Mouse (Mus musculus) heart, embryonic 11.5 days (tissue): ENCODE data around the gene Thsd4. TPM values are rescaled to one million over a fixed set of nuclear protein-coding genes. Genes with fewer than 3 reads are reported as not detected.
"Not testable (repeated sequence)": the region's sequence is repeated elsewhere in the genome, so short reads cannot be mapped to it uniquely, and the experiment has no call there.

Experiments
- ATAC-seq: fragments of 200-750 bp; cut with Nextera tagmentation; replicated peaks from 2 replicates; pipeline ENCODE4 v1.8.0; 2017; ENCODE audit warnings: moderate library complexity; ENCODE audit not compliant: insufficient number of reproducible peaks, low FRiP score, low TSS enrichment
- H3K27ac ChIP-seq: fragments of 300-500 bp; sonication (generic); 2 replicates; pipeline ENCODE4 v1.5.1; 2014; ENCODE audit warnings: mild to moderate bottlenecking, low read depth, low read length
- H3K27me3 ChIP-seq: fragments of 300-500 bp; sonication (generic); 2 replicates; pipeline ENCODE4 v1.6.1; 2014; ENCODE audit warnings: mild to moderate bottlenecking, low read length, mixed read lengths; ENCODE audit not compliant: control insufficient read depth, insufficient read depth
- H3K36me3 ChIP-seq: fragments of 300-500 bp; sonication (generic); 2 replicates; pipeline ENCODE4 v1.6.1; 2014; ENCODE audit warnings: mild to moderate bottlenecking, low read length, moderate library complexity, mixed read lengths; ENCODE audit not compliant: control insufficient read depth, insufficient read depth
- H3K4me1 ChIP-seq: fragments of 300-500 bp; sonication (generic); 2 replicates; pipeline ENCODE4 v1.6.1; 2014; ENCODE audit warnings: low read length; ENCODE audit not compliant: control insufficient read depth, insufficient read depth
- H3K4me2 ChIP-seq: fragments of 300-500 bp; sonication (generic); 2 replicates; pipeline ENCODE4 v1.6.1; 2014; ENCODE audit warnings: mild to moderate bottlenecking, moderate library complexity
- H3K4me3 ChIP-seq: fragments of 300-500 bp; sonication (generic); 2 replicates; pipeline ENCODE4 v1.5.1; 2014; ENCODE audit warnings: low read depth, low read length
- H3K9ac ChIP-seq: fragments of 300-500 bp; sonication (generic); 2 replicates; pipeline ENCODE4 v1.6.1; 2014; ENCODE audit warnings: mild to moderate bottlenecking, low read depth, low read length, moderate library complexity
- H3K9me3 ChIP-seq: fragments of 300-500 bp; sonication (generic); replicated peaks from 2 replicates; pipeline ENCODE4 v1.6.1; 2016; ENCODE audit warnings: low read length; ENCODE audit not compliant: control insufficient read depth
- WGBS: fragments of 180-500 bp; shearing (Covaris S2); extraction: QIAGEN DNeasy Blood & Tissue Kit; methylation state at CpG from one replicate; pipeline ENCODE4 v1.1.7; 2014; ENCODE audit not compliant: insufficient replicate concordance; 5-methylcytosine and 5-hydroxymethylcytosine counted together
- polyA plus RNA-seq: library from polyadenylated mRNA; unstranded; fragments of >200 nt; fragmentation: Nextera tagmentation; extraction: Ambion mirVana; gene quantifications from 2 replicates; pipeline ENCODE4 v1.2.1, GENCODE M21; 2014

Gene Thsd4
- polyA plus RNA-seq, 1 experiment from 2014 or later = 14.6 TPM

- no peak for ATAC-seq
- Histone ChIP-seq H3K36me3 (no peaks in the 10 kb centered on the region), H3K4me2 (no peak overlapping the region), H3K9me3 (no peaks in the 10 kb centered on the region), H3K4me1 (peaks cover 12% of the 10 kb centered on the region), H3K9ac (no peak overlapping the region), H3K4me3 (no peak overlapping the region), H3K27ac (no peak overlapping the region), H3K27me3 (no peaks in the 10 kb centered on the region)
- WGBS = 41% methylated on average over 5 of the region's 5 CpGs
These were observed 329.5 kb downstream of the Thsd4 start for GRCm38 (mm10) chr9:60192321-60192720.

- ATAC-seq = no peak
- Histone ChIP-seq H3K27me3 (no peaks in the 10 kb centered on the region), H3K27ac (no peak overlapping the region), H3K4me1 (peaks cover 5% of the 10 kb centered on the region), H3K9me3 (no peaks in the 10 kb centered on the region), H3K4me2 (no peak overlapping the region), H3K4me3 (no peak overlapping the region), H3K9ac (no peak overlapping the region), H3K36me3 (no peaks in the 10 kb centered on the region)
- WGBS = 63% methylated on average over 2 of the region's 2 CpGs
These were observed 334.4 kb downstream of the Thsd4 start for GRCm38 (mm10) chr9:60187437-60187836.

- H3K4me1 ChIP-seq = peaks cover under 1% of the 10 kb centered on the region; the same call in 1 of the 2 replicates
- no peaks in the 10 kb centered on the region for H3K9me3 ChIP-seq
- no peak overlapping the region for H3K4me3 ChIP-seq
- 69% methylated on average over 7 of the region's 7 CpGs for WGBS
- no peak for ATAC-seq
- no peak overlapping the region for H3K4me2 ChIP-seq
- H3K36me3 ChIP-seq = no peaks in the 10 kb centered on the region
- H3K27ac ChIP-seq = no peak overlapping the region
- H3K9ac ChIP-seq = no peak overlapping the region
- no peaks in the 10 kb centered on the region for H3K27me3 ChIP-seq
These were observed 334.9 kb downstream of the Thsd4 start for GRCm38 (mm10) chr9:60186948-60187347.

GRCm38 (mm10) chr9:60184083-60184482, 337.8 kb downstream of the Thsd4 start:
- H3K4me1 ChIP-seq = no peaks in the 10 kb centered on the region; the same call in 1 of the 2 replicates
- no peaks in the 10 kb centered on the region for H3K36me3 ChIP-seq
- no peak overlapping the region for H3K4me2 ChIP-seq
- ATAC-seq = no peak
- H3K27me3 ChIP-seq = no peaks in the 10 kb centered on the region
- H3K27ac ChIP-seq = no peak overlapping the region
- H3K9me3 ChIP-seq = no peaks in the 10 kb centered on the region
- 68% methylated on average over 3 of the region's 3 CpGs for WGBS
- H3K4me3 ChIP-seq = no peak overlapping the region
- H3K9ac ChIP-seq = no peak overlapping the region

GRCm38 (mm10) chr9:60182371-60182770, 339.5 kb downstream of the Thsd4 start:
- no peaks in the 10 kb centered on the region for H3K36me3 ChIP-seq
- H3K9ac ChIP-seq = no peak overlapping the region
- 81% methylated on average over 6 of the region's 6 CpGs for WGBS
- H3K27me3 ChIP-seq = no peaks in the 10 kb centered on the region
- no peak for ATAC-seq
- no peak overlapping the region for H3K4me3 ChIP-seq
- H3K4me1 ChIP-seq = no peaks in the 10 kb centered on the region; the same call in 1 of the 2 replicates
- H3K9me3 ChIP-seq = no peaks in the 10 kb centered on the region
- no peak overlapping the region for H3K4me2 ChIP-seq
- no peak overlapping the region for H3K27ac ChIP-seq

- no peak overlapping the region for H3K9ac ChIP-seq
- no peak for ATAC-seq
- 80% methylated on average over 3 of the region's 3 CpGs for WGBS
- no peaks in the 10 kb centered on the region for H3K27me3 ChIP-seq
- H3K4me1 ChIP-seq = no peaks in the 10 kb centered on the region; the same call in 1 of the 2 replicates
- H3K4me2 ChIP-seq = no peak overlapping the region
- no peaks in the 10 kb centered on the region for H3K9me3 ChIP-seq
- H3K36me3 ChIP-seq = no peaks in the 10 kb centered on the region
- no peak overlapping the region for H3K4me3 ChIP-seq
- no peak overlapping the region for H3K27ac ChIP-seq
These were observed 340.9 kb downstream of the Thsd4 start for GRCm38 (mm10) chr9:60180936-60181335.

GRCm38 (mm10) chr9:60180114-60180513, 341.7 kb downstream of the Thsd4 start:
- Histone ChIP-seq H3K9ac (no peak overlapping the region), H3K36me3 (no peaks in the 10 kb centered on the region), H3K4me1 (no peaks in the 10 kb centered on the region; the same call in 1 of the 2 replicates), H3K27ac (no peak overlapping the region), H3K4me2 (no peak overlapping the region), H3K9me3 (no peaks in the 10 kb centered on the region), H3K27me3 (no peaks in the 10 kb centered on the region), H3K4me3 (no peak overlapping the region)
- no peak for ATAC-seq
- WGBS = 81% methylated on average over 6 of the region's 6 CpGs

- H3K4me3 ChIP-seq = no peak overlapping the region
- no peaks in the 10 kb centered on the region for H3K27me3 ChIP-seq
- H3K4me1 ChIP-seq = no peaks in the 10 kb centered on the region
- H3K9ac ChIP-seq = no peak overlapping the region
- no peaks in the 10 kb centered on the region for H3K9me3 ChIP-seq
- WGBS = 93% methylated on average over 3 of the region's 3 CpGs
- H3K27ac ChIP-seq = no peak overlapping the region
- H3K36me3 ChIP-seq = no peaks in the 10 kb centered on the region
- no peak for ATAC-seq
- no peak overlapping the region for H3K4me2 ChIP-seq
These were observed 345.5 kb downstream of the Thsd4 start for GRCm38 (mm10) chr9:60176311-60176710.

- H3K27ac ChIP-seq, H3K4me2 ChIP-seq, H3K36me3 ChIP-seq, H3K9ac ChIP-seq, H3K4me3 ChIP-seq, H3K27me3 ChIP-seq, H3K9me3 ChIP-seq, ATAC-seq, H3K4me1 ChIP-seq: not testable (repeated sequence)
- WGBS = 55% methylated on average over 8 of the region's 9 CpGs
These were observed 349.3 kb downstream of the Thsd4 start for GRCm38 (mm10) chr9:60172459-60173060.
